Mouse (Mus musculus) forebrain, embryonic 12.5 days (tissue): Measurements from ENCODE around the gene Tank. TPM values are rescaled to one million over a fixed set of nuclear protein-coding genes. Genes with fewer than 3 reads are reported as not detected.

Experiments used
- ATAC-seq: fragments of 200-750 bp; cut with Nextera tagmentation; 2 replicates; pipeline ENCODE4 v1.8.0; 2017; ENCODE audit warnings: moderate TSS enrichment; ENCODE audit not compliant: low FRiP score
- H3K27ac ChIP-seq: fragments of 300-500 bp; sonication (generic); 2 replicates; pipeline ENCODE4 v1.5.1; 2016; ENCODE audit warnings: mild to moderate bottlenecking
- H3K27me3 ChIP-seq: fragments of 300-500 bp; sonication (generic); 2 replicates; pipeline ENCODE4 v1.6.1; 2016; ENCODE audit warnings: mild to moderate bottlenecking
- H3K36me3 ChIP-seq: fragments of 300-500 bp; sonication (generic); replicated peaks from 2 replicates; pipeline ENCODE4 v1.6.1; 2016; ENCODE audit warnings: mild to moderate bottlenecking
- H3K4me1 ChIP-seq: fragments of 300-500 bp; sonication (generic); 2 replicates; pipeline ENCODE4 v1.6.1; 2016
- H3K4me2 ChIP-seq: fragments of 300-500 bp; sonication (generic); 2 replicates; pipeline ENCODE4 v1.6.1; 2016; ENCODE audit warnings: mild to moderate bottlenecking, moderate library complexity
- H3K4me3 ChIP-seq: fragments of 300-500 bp; sonication (generic); replicated peaks from 2 replicates; pipeline ENCODE4 v1.5.1; 2016; ENCODE audit warnings: mild to moderate bottlenecking
- H3K9ac ChIP-seq: fragments of 300-500 bp; sonication (generic); 2 replicates; pipeline ENCODE4 v1.6.1; 2016; ENCODE audit warnings: mild to moderate bottlenecking
- H3K9me3 ChIP-seq: fragments of 300-500 bp; sonication (generic); 2 replicates; pipeline ENCODE4 v1.6.1; 2016
- whole genome bisulfite sequencing: fragments of 180-500 bp; shearing (Covaris S2); methylation state at CpG from one replicate; pipeline ENCODE4 v1.1.7; 2016; 5-methylcytosine and 5-hydroxymethylcytosine counted together
- polyA plus RNA-seq: library from polyadenylated mRNA; unstranded; fragments of >200 nt; fragmentation: Nextera tagmentation; extraction: Ambion mirVana; gene quantifications from 2 replicates; pipeline ENCODE4 v1.2.1, GENCODE M21; 2016

Tank gene
- polyA plus RNA-seq, 1 experiment from 2014 or later: 27.9 TPM

GRCm38 (mm10) chr2:61663573-61664241, 85.3 kb downstream of the Tank start:
- Histone ChIP-seq H3K36me3 (no peaks in the 10 kb centered on the region), H3K4me2 (no peak overlapping the region), H3K4me3 (no peak overlapping the region), H3K27ac (0 out of 2 replicates have a peak overlapping the region, but pooled peaks have one; percentile 43), H3K9me3 (no peaks in the 10 kb centered on the region), H3K9ac (no peak overlapping the region), H3K27me3 (no peaks in the 10 kb centered on the region), H3K4me1 (no peaks in the 10 kb centered on the region)
- ATAC-seq: peak; percentile 55; the same call in 1 of the 2 replicates
- WGBS: 61% methylated on average over 10 of the region's 10 CpGs

DNA sequence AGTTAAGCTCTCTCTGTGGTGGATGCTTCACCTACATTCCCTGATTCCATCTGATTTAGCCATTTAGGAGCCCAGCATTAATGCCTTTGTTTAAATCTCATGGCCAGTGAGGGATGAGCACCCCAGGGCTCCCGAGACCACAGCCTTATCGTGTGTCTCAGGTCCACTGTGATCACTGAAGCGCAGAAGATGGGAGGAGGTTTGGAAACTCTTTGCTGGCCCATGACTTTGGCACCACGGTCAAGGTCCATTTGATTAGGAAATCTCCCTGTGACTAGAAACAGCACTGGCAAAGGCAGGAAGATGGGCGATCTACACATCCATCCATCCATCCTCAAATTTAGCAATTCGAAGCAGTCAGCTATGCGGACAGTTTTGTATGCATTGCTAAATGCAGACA, 89.0 kb downstream of the Tank start:
- Histone ChIP-seq H3K4me1 (no peaks in the 10 kb centered on the region), H3K9ac (no peak overlapping the region), H3K27me3 (no peaks in the 10 kb centered on the region), H3K9me3 (no peaks in the 10 kb centered on the region), H3K4me3 (no peak overlapping the region), H3K36me3 (no peaks in the 10 kb centered on the region), H3K27ac (no peak overlapping the region), H3K4me2 (no peak overlapping the region)
- ATAC-seq: no peak
- WGBS: 84% methylated on average over 7 of the region's 7 CpGs

DNA sequence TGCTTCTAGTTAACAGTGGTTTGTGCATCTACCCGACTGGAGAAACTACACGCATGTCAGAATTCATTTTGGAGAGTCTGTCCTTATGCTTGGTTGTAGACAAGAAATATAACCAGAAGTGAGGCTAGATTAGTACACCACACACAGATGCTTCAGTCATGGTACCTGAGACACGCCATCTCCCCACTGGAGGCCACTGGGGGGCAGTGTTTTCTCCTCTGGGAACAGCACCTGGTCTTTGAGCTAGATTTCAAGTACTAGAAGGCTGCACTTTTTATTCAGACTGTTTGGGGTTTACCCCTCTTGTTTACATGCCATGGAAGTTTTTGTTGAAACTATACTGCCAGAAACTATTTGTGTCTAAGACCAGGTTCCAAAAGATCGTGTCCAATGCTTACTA, 89.9 kb downstream of the Tank start:
- Histone ChIP-seq H3K27me3 (no peaks in the 10 kb centered on the region), H3K4me1 (no peaks in the 10 kb centered on the region), H3K27ac (no peak overlapping the region), H3K9me3 (no peaks in the 10 kb centered on the region), H3K4me3 (no peak overlapping the region), H3K4me2 (no peak overlapping the region), H3K36me3 (no peaks in the 10 kb centered on the region), H3K9ac (no peak overlapping the region)
- no peak for ATAC-seq
- 29% methylated on average over 4 of the region's 4 CpGs for WGBS

GRCm38 (mm10) chr2:61674555-61674954, 96.2 kb downstream of the Tank start:
- Histone ChIP-seq H3K27ac (no peak overlapping the region), H3K27me3 (no peaks in the 10 kb centered on the region), H3K4me3 (no peak overlapping the region), H3K9ac (no peak overlapping the region), H3K9me3 (no peaks in the 10 kb centered on the region), H3K4me2 (no peak overlapping the region), H3K4me1 (no peaks in the 10 kb centered on the region), H3K36me3 (no peaks in the 10 kb centered on the region)
- WGBS: 95% methylated on average over 3 of the region's 3 CpGs
- ATAC-seq: no peak

DNA sequence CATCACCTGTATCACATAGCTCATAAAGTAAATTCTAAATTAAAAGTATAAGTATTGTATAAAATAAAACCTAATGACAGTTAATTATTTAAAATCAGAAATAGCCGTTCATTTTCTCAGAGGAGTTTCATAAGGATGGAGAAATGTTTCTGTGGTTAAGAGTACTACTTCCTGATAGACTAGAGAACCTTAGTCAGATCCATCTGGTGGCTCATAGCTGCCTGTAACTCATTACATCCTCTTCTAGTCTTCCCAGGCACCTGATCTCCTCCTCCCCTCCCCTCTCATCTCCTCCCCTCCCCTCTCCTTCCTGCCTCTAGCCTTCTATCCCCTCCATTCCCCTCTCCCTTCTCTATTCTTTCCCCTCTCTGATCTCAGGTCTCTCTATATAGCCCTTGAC, 103.2 kb downstream of the Tank start:
- 87% methylated on average over 1 of the region's 1 CpGs for WGBS
- H3K4me3 ChIP-seq: no peak overlapping the region
- H3K4me1 ChIP-seq: no peaks in the 10 kb centered on the region
- no peaks in the 10 kb centered on the region for H3K9me3 ChIP-seq
- H3K27me3 ChIP-seq: no peaks in the 10 kb centered on the region
- H3K36me3 ChIP-seq: no peaks in the 10 kb centered on the region
- no peak overlapping the region for H3K9ac ChIP-seq
- no peak overlapping the region for H3K4me2 ChIP-seq
- no peak for ATAC-seq
- no peak overlapping the region for H3K27ac ChIP-seq

DNA sequence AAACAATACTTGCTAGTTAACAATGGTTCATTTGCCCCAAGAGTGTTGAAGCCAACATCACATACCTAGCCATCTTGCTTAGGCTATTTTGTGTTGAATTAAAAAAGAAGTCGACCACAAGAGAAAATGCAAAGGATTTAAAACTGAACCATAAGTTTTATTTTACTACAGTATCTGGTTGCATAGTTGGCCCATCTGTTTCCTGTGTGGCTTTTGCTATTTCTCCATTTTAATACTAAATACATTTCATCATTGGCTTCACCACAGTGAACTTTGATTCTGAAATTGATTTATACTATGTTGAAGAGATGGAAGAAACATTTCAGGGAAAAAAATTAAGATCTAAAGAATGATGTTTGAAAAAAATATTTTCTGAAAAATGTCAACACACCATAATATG, 108.1 kb downstream of the Tank start:
- no peak for ATAC-seq
- no peaks in the 10 kb centered on the region for H3K9me3 ChIP-seq
- no peaks in the 10 kb centered on the region for H3K4me1 ChIP-seq
- no peak overlapping the region for H3K4me2 ChIP-seq
- H3K27me3 ChIP-seq: no peaks in the 10 kb centered on the region
- no peak overlapping the region for H3K9ac ChIP-seq
- H3K36me3 ChIP-seq: no peaks in the 10 kb centered on the region
- H3K4me3 ChIP-seq: no peak overlapping the region
- 82% methylated on average over 1 of the region's 1 CpGs for WGBS
- H3K27ac ChIP-seq: no peak overlapping the region

- H3K4me1 ChIP-seq: no peaks in the 10 kb centered on the region
- WGBS: 87% methylated on average over 3 of the region's 3 CpGs
- H3K27me3 ChIP-seq: no peaks in the 10 kb centered on the region
- no peaks in the 10 kb centered on the region for H3K36me3 ChIP-seq
- H3K4me2 ChIP-seq: no peak overlapping the region
- no peak for ATAC-seq
- no peaks in the 10 kb centered on the region for H3K9me3 ChIP-seq
- H3K4me3 ChIP-seq: no peak overlapping the region
- no peak overlapping the region for H3K9ac ChIP-seq
- no peak overlapping the region for H3K27ac ChIP-seq
Observed at GRCm38 (mm10) chr2:61689086-61689485, 110.7 kb downstream of the Tank start.

Other genes with a start within 250 kb of the Tank start
- gene Psmd14, start 133.1 kb downstream of the Tank start, polyA plus RNA-seq: 265 and 271 TPM in 2 replicates
- gene Tbr1, start 224.3 kb downstream of the Tank start, polyA plus RNA-seq: 42.2 and 45.3 TPM in 2 replicates